Mouse (Mus musculus) heart, embryonic 14.5 days (tissue): ENCODE data around the gene Tmod2. TPM values are rescaled to one million over a fixed set of nuclear protein-coding genes. Genes with fewer than 3 reads are reported as not detected.
A peak's percentile ranks its signal among the peaks of the same experiment; 100 is the strongest.

Experiments
- ATAC-seq: fragments of 200-750 bp; cut with Nextera tagmentation; 2 replicates; pipeline ENCODE4 v1.8.0; 2017; ENCODE audit warnings: low read depth, moderate TSS enrichment; ENCODE audit not compliant: insufficient number of reproducible peaks, insufficient read depth, low FRiP score
- H3K27ac ChIP-seq, 2 experiments: fragments of 200-500 bp in 1 of 2; fragments of 300-500 bp in 1 of 2; sonication (generic) in 1 of 2; replicated peaks in 1 of 2; 2 replicates each; pipeline ENCODE4 v1.5.1; 2012 to 2014; ENCODE audit warnings: low read depth in 2 of 2, low read length in 2 of 2, control low read depth in 1 of 2, mild to moderate bottlenecking in 1 of 2, mixed read lengths in 1 of 2; ENCODE audit not compliant: control insufficient read depth in 1 of 2, insufficient read depth in 1 of 2
- H3K27me3 ChIP-seq: fragments of 300-500 bp; sonication (generic); 2 replicates; pipeline ENCODE4 v1.6.1; 2014; ENCODE audit warnings: mild to moderate bottlenecking, low read length, control low read depth; ENCODE audit not compliant: control insufficient read depth, insufficient read depth
- H3K36me3 ChIP-seq: fragments of 300-500 bp; sonication (generic); 2 replicates; pipeline ENCODE4 v1.6.1; 2014; ENCODE audit warnings: mild to moderate bottlenecking, control low read depth, low read length, mixed read lengths; ENCODE audit not compliant: control insufficient read depth, insufficient read depth
- H3K4me1 ChIP-seq, 2 experiments: fragments of 200-500 bp in 1 of 2; fragments of 300-500 bp in 1 of 2; sonication (generic) in 1 of 2; 2 replicates each; pipeline ENCODE4 v1.6.1; 2012 to 2014; ENCODE audit warnings: low read length in 2 of 2, control low read depth in 1 of 2, mixed read lengths in 1 of 2; ENCODE audit not compliant: control insufficient read depth in 2 of 2, insufficient read depth in 2 of 2
- H3K4me2 ChIP-seq: fragments of 300-500 bp; sonication (generic); 2 replicates; pipeline ENCODE4 v1.6.1; 2014; ENCODE audit warnings: mild to moderate bottlenecking, low read length
- H3K4me3 ChIP-seq, 2 experiments: fragments of 200-500 bp in 1 of 2; fragments of 300-500 bp in 1 of 2; sonication (generic) in 1 of 2; 2 replicates each; pipeline ENCODE4 v1.5.1; 2012 to 2014; ENCODE audit warnings: low read length in 2 of 2, mild to moderate bottlenecking in 2 of 2, control low read depth in 1 of 2, low read depth in 1 of 2, moderate library complexity in 1 of 2; ENCODE audit not compliant: control insufficient read depth in 1 of 2, insufficient read depth in 1 of 2
- H3K9ac ChIP-seq: fragments of 300-500 bp; sonication (generic); 2 replicates; pipeline ENCODE4 v1.6.1; 2014; ENCODE audit warnings: mild to moderate bottlenecking, low read length
- H3K9me3 ChIP-seq: fragments of 300-500 bp; sonication (generic); 2 replicates; pipeline ENCODE4 v1.6.1; 2016; ENCODE audit warnings: low read length, control low read depth; ENCODE audit not compliant: control insufficient read depth
- WGBS: fragments of 180-500 bp; shearing (Covaris S2); extraction: QIAGEN DNeasy Blood & Tissue Kit; methylation state at CpG from one replicate; pipeline ENCODE4 v1.1.7; 2014; 5-methylcytosine and 5-hydroxymethylcytosine counted together
- polyA plus RNA-seq: library from polyadenylated mRNA; unstranded; fragments of >200 nt; fragmentation: Nextera tagmentation; extraction: Ambion mirVana; gene quantifications from 2 replicates; pipeline ENCODE4 v1.2.1, GENCODE M21; 2014

The Tmod2 gene
- polyA plus RNA-seq, 1 experiment from 2014 or later = 4.1 TPM

GRCm38 (mm10) chr9:75600166-75600934 is 10.8 kb downstream of the Tmod2 start:
- H3K9ac ChIP-seq = no peak overlapping the region
- no peaks in the 10 kb centered on the region for H3K27me3 ChIP-seq
- H3K4me2 ChIP-seq = no peak overlapping the region
- H3K4me1 ChIP-seq = peaks cover 9 to 13% of the 10 kb centered on the region in 2 experiments
- H3K4me3 ChIP-seq = no peak overlapping the region
- H3K27ac ChIP-seq = no peak overlapping the region
- H3K9me3 ChIP-seq = no peaks in the 10 kb centered on the region
- ATAC-seq = no peak
- 63% methylated on average over 7 of the region's 7 CpGs for WGBS
- no peaks in the 10 kb centered on the region for H3K36me3 ChIP-seq

- ATAC-seq = peak; percentile 57
- Histone ChIP-seq H3K4me1 (peaks cover 9 to 13% of the 10 kb centered on the region in 2 experiments), H3K9ac (no peak overlapping the region), H3K27me3 (no peaks in the 10 kb centered on the region), H3K36me3 (no peaks in the 10 kb centered on the region), H3K4me2 (no peak overlapping the region), H3K4me3 (no peak overlapping the region), H3K27ac (no peak overlapping the region; a peak in 1 of 4 replicates), H3K9me3 (no peaks in the 10 kb centered on the region)
- 35% methylated on average over 5 of the region's 5 CpGs for WGBS
Measured at GRCm38 (mm10) chr9:75599191-75599841, 11.8 kb downstream of the Tmod2 start.

GRCm38 (mm10) chr9:75597596-75597995 is 13.5 kb downstream of the Tmod2 start:
- Histone ChIP-seq H3K36me3 (no peaks in the 10 kb centered on the region), H3K9me3 (no peaks in the 10 kb centered on the region), H3K9ac (no peak overlapping the region), H3K27ac (no peak overlapping the region), H3K4me3 (no peak overlapping the region), H3K27me3 (no peaks in the 10 kb centered on the region), H3K4me2 (no peak overlapping the region), H3K4me1 (peaks cover 9 to 13% of the 10 kb centered on the region in 2 experiments)
- 67% methylated on average over 4 of the region's 4 CpGs for WGBS
- ATAC-seq = no peak

- Histone ChIP-seq H3K4me3 (no peak overlapping the region), H3K9me3 (no peaks in the 10 kb centered on the region), H3K36me3 (no peaks in the 10 kb centered on the region), H3K27ac (no peak overlapping the region), H3K9ac (no peak overlapping the region), H3K4me1 (peaks cover 9 to 13% of the 10 kb centered on the region in 2 experiments), H3K4me2 (no peak overlapping the region), H3K27me3 (no peaks in the 10 kb centered on the region)
- no peak for ATAC-seq
- 85% methylated on average over 13 of the region's 13 CpGs for WGBS
Measured at GRCm38 (mm10) chr9:75597036-75597435, 14.1 kb downstream of the Tmod2 start.

DNA sequence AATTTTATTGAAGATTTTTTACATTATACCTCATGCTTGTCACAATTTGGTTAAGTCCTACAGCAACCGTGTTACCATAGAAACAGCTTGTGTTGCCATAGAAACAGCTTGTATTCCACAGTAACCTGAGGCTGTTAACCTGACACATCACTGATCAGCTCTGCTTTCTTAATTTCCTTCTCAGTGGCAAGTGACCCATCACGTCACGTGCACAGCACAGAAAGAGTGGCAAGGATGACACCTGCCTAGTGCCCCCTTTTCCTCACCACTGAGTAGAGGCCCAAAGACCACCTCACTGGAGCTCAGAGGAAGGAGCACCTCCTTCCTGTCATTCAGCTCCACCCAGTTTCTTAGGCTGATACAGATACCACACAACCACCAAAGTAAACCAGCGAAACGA is 17.6 kb downstream of the Tmod2 start:
- Histone ChIP-seq H3K27me3 (no peaks in the 10 kb centered on the region), H3K9me3 (0 out of 2 replicates have a peak, but pooled peaks cover 2% of the 10 kb centered on the region), H3K4me2 (no peak overlapping the region), H3K4me1 (no peaks in the 10 kb centered on the region), H3K4me3 (no peak overlapping the region), H3K36me3 (no peaks in the 10 kb centered on the region), H3K27ac (no peak overlapping the region), H3K9ac (no peak overlapping the region)
- no peak for ATAC-seq
- 81% methylated on average over 5 of the region's 5 CpGs for WGBS

- no peak for ATAC-seq
- H3K36me3 ChIP-seq = no peaks in the 10 kb centered on the region
Measured at GRCm38 (mm10) chr9:75589850-75590790, 21.0 kb downstream of the Tmod2 start.

DNA sequence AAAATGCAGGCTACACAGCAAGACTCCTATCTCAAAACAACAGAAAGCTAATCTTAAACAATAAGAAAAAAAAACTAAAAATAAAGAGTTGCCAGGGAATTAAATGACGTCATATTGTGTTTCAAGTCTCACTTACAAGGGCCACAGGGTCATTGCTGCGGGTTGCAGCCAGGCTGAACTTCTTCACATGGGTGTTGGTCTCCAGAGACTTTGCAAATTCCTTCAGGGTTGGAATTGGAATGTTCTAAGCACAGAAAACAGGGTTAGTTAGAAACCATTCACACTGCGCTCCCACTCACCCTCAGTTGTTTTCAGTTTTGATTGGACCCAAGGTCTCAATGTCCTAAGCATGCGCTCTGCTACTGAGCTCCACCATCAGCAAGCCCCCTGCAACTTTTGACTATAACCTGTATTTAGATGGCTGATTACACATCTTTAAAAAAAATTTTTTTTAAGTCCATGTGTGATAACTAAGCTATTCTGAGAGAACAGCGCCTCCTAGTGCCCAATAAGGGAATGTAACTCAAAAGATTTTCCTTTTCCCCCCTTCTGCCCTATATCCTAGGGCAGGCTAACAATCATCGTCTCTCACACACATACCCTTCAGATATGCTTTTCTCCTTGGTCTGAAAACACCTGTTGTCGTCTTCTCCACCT is 29.3 kb downstream of the Tmod2 start:
- Histone ChIP-seq H3K9ac (no peak overlapping the region), H3K4me2 (no peak overlapping the region), H3K9me3 (no peaks in the 10 kb centered on the region), H3K27me3 (no peaks in the 10 kb centered on the region), H3K27ac (no peak overlapping the region), H3K4me1 (no peaks in the 10 kb centered on the region; a peak in 2 of 4 replicates), H3K36me3 (no peaks in the 10 kb centered on the region), H3K4me3 (no peak overlapping the region)
- 49% methylated on average over 7 of the region's 7 CpGs for WGBS
- ATAC-seq = no peak

More at GRCm38 (mm10) chr9:75589850-75590790, 21.0 kb downstream of the Tmod2 start:
- no peaks in the 10 kb centered on the region for H3K27me3 ChIP-seq
- H3K9ac ChIP-seq = no peak overlapping the region
- 0 out of 2 replicates have a peak, but pooled peaks cover 2% of the 10 kb centered on the region for H3K9me3 ChIP-seq
- H3K27ac ChIP-seq = no peak overlapping the region
- H3K4me1 ChIP-seq = no peaks in the 10 kb centered on the region
- WGBS = 75% methylated on average over 15 of the region's 15 CpGs
- no peak overlapping the region for H3K4me3 ChIP-seq
- H3K4me2 ChIP-seq = no peak overlapping the region
